Mouse (Mus musculus): ENCODE data around the gene Tcea3.

Gene Tcea3

DNA sequence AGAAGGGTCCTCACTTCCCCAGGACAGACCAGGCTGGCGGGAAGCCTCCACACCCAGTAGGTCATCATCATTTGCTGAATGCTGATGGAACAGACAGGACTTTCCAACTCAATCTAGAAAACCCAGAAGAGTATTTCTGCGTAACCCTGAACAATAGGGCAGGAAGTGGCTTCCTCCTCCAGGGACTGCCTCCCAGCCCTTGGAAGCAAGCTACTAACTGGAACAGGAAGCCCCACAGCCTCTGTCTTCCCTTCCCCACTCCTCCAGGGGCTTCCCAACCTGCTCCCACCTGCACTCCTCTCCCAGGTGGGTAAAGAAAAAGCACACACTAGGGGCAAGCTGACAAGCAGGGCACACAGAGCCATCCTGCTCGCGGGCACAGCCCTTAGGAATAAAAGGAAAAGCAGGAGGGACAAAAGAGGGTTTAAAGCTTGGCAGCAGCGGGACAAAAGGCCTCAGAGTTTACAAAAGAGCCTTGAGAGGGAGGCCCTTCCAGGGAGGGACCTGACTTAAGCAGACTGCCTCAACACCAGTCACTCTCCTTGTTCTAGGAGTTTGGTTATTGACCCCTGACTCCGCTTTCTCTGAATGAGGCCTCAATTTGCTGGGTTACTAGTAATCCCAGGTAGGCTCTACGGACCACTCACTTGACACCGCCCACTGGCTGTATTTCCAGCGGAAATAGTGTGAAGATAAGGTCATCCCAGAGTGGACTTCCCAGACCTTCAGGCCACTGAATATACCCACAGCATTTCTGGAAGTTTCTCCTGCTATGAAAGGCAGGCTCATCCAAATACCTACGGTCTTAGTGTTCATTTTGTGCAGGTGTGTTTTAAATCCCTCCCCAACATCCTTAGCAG lies 35.3 kb downstream of the Tcea3 start:
- DNase-seq = peak; percentile 40

DNA sequence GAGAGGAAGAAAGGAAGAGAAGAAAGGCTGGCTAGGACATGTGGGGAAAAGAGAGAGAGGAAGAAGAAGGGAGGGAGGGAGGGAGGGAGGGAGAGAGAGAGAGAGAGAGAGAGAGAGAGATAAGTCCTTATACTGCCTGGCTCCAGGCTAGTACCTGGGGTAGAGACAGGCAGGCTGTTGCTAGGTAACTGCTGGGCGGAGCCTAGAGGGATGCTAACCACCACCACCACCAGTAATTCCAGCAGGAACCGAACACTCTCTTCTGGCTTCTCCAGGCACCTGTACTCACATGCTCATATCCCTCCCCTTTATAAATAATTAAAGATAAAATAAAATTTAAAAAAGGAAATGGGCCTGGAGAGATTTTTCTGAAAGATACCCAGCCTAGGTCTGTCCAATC lies 36.3 kb downstream of the Tcea3 start:
- DNase-seq = no peak

DNA sequence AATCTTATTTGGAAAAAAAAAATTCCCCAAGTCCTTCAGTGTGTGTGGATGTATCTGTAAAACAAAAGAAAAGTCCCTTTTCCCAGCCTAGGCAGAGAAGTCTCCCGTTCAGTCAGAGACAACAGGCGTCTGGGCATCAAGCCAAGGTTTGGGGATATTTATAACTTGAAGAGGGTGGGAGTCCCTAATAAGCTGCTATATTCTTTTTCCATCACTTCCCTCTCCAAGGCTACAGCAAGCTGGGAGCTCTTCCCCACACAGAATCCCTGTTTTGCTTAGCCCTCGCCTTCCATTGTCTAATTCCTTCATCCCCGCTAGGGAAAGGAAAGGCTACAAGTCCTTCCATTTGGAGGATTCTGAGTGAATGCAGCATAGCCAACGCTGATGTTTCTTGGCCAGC lies 36.9 kb downstream of the Tcea3 start, which contains the start of gene Zfp46:
Zfp46 (plus strand) TSS at position 229 of the 400 bp plus-strand sequence.
- peak; percentile 75 for DNase-seq

DNA sequence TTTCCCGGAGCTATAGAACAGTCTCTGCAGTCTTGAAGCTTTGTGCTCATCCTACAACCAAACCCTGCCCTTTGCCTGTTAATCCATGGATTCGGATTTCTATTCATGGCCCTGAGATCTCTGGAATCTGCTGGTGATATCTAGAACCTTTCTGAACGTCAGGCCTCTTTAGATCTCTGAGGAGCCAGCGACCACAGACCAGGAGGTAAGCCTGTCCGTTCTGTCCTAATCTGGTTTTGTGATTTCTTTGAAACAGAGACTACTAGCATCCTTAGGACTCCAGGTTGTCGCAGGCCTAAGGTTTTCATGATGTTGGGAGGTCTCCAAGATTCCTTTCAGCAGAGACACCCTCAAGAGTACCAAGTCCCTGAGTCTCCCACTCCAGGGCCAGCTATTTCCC lies 37.4 kb downstream of the Tcea3 start:
- DNase-seq = peak; percentile 42

DNA sequence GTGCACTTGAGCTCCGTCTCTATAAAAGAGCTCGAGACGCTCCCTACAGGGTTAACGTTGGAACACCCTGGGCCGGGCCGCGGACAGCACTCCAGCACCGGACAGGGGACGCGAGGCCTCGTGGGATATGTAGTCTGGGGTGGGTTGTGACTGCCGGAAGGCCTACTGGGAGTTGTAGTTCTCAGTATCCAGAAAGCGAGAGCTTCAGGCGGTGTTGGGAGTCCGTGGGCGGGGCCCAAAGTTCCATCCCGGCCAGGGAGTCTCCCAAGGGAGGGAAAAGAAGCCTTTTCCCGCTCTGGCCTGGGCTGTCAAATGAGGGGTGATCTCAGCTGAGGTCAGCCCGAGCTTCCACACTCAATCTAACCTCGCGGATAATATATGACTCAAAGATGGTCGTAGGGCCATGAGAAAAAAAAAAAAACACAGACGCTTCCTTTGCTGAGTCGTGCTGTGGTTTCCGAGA lies 37.9 kb downstream of the Tcea3 start:
- DNase-seq = peak; percentile 98

DNA sequence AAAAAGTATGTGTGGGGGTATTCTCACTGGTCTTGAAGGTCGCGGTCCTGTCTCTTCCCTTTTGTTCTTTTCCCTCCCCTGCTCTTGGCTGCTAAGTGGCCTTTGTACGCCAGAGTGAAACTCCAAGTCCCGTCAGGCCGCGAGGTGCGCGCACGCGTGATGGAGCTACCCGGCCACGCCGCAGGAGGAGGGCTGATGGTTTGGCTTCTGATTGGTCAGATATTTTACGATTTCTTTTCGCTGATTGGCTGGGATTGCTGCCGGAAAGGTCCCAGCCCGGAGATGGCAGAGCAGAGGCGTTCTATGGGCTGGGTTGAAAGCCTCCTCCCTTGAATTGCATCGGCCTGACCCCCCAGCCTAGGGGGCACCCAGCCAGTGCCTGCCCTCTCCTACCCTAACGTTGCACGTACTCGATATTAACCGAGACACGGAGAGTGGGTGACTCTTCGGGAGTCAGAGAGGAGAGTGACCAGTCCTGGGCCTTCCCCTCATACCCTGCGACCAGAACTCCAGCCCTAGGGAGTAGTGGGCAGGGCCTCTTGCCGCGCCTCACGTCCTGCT lies 38.4 kb downstream of the Tcea3 start:
- peak; percentile 99 for DNase-seq

DNA sequence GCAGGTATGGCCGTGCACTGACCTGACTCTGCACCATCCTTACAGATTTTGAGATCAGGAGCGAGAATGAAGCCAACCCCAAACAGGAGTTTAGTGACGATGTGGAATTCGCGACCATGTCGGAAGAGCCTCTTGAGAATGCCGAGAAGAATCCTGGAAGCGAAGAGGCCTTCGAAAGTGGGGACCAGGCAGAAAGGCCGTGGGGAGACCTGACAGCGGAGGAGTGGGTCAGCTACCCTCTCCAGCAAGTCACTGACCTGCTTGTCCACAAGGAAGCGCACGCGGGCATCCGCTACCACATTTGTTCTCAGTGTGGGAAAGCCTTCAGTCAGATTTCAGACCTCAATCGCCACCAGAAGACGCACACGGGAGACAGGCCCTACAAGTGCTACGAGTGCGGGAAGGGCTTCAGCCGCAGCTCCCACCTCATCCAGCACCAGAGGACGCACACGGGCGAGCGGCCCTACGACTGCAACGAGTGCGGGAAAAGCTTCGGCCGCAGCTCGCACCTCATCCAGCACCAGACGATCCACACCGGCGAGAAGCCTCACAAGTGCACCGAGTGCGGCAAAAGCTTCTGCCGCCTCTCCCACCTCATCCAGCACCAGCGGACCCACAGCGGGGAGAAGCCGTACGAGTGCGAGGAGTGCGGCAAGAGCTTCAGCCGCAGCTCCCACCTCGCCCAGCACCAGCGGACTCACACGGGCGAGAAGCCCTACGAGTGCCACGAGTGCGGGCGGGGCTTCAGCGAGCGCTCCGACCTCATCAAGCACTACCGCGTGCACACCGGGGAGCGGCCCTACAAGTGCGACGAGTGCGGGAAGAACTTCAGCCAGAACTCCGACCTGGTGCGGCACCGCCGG lies 42.6 kb downstream of the Tcea3 start:
- DNase-seq = no peak

DNA sequence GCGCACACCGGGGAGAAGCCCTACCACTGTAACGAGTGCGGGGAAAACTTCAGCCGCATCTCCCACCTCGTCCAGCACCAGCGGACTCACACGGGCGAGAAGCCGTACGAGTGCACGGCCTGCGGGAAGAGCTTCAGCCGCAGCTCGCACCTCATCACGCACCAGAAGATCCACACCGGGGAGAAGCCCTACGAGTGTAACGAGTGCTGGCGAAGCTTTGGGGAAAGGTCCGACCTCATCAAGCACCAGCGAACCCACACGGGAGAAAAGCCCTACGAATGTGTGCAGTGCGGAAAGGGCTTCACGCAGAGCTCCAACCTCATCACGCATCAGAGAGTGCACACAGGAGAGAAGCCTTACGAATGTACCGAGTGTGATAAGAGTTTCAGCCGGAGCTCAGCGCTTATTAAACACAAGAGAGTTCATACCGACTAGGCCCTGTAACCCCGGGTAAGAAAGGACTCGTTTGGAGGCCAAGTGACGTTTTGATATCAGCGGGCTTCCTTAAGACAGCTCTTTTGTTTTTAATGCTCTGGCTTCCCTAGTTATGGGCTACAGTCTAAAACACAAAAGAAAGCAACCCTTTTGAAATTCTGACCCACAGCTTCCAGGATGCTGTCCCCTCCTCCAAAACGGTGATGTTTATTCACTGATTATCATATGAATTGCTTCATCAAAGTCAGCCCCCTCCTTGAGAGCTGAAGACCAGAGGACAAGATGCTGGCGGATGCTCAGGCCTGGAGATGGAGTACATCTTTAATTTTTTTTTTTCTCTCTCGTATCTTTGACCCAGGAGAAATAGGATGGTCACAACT lies 43.5 kb downstream of the Tcea3 start:
- DNase-seq = no peak

DNA sequence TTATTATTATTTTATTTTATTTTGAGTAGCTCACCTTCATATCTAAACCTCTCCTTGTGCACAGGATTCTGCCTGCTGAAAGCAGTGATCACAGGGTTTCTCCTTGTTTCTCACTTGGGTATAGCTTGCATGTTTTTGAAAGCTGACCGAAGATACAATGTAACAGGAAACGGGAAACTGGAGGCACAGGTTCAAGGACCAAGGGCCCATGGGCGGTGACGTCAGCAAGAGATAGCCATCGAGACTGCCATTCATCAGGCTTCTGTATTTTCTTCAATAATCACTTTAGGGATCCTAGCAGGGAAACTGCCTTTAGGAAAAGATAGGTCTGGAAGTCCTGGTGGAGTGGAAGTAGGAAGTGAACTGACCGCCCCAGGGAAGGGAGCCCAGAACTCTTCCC lies 44.2 kb downstream of the Tcea3 start:
- DNase-seq = no peak

DNA sequence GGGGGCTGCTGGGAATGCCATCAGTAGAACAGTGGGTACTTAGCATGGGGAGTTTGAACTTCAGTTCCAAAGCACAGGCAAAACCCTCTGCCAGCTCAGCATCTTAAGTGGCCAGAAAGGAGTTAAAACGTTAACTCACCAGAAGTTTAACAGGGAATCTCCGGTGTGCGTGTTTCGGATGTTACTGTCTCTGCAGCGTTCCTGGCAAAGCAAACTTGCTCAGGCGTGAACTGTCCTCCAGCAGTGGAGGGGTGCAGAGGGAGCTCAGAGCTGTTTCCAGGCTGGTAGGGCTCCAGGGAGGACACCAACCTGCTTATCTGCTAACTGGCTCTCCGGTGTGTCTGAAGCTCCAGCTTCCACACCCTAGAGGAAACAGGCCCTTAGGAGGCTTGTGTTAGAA lies 48.4 kb downstream of the Tcea3 start:
- DNase-seq = peak; percentile 88

DNA sequence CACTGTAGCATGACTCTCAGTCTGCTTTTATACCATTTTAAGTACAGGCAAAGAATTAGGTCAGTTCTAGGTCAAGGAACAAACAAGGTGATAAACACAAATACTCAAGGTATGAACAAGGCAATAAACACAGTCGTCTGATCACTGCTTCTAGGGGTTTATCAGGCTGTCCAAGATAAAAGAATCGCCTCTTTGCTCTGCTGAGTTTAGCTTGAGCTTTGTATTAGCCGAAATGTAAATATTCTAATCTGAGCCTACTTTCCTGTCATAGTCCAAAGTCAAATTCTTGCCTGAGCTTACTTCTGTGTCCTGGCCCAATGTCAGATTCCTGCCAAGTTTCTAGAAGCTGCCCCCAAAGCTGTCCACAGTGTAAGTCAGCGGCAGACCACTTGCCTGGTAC lies 54.9 kb downstream of the Tcea3 start:
- no peak for DNase-seq

DNA sequence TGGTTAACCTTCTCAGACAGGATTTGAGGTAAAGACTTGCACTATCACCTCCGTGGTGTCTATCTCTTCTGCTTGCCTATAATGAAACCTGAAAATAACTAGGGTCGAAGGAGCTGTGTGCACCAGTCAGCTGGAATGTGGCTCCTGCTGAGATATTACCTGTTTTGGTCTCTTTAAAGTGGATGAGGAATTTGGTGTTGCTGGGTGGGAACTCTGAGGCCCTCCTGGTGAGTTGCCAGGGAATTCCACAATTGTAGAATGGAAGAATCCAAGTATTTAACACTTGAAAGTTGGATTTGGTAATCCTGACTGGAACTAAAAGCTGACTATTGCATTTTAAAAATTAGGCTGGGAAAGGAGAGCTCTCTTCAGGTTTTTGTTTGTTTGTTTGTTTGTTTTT lies 56.7 kb downstream of the Tcea3 start:
- peak; percentile 33 for DNase-seq

DNA sequence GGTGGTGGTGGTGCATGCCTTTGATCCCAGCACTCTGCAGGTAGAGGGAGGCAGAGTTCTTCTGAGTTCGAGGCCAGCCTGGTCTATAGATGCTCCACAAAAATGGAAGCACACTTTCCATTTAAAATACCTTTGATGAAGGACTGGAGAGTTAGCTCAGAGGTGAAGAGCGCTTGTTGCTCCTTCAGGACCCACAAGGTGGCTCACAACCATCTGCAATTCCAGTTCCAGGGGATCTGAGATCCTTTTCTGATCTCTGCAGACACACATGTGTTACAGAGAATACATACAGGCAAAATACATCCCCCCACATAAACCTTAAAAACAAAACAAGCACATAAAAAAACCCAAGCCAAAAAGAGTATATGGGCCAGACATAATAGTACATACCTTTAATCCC lies 60.8 kb downstream of the Tcea3 start:
- DNase-seq = no peak

DNA sequence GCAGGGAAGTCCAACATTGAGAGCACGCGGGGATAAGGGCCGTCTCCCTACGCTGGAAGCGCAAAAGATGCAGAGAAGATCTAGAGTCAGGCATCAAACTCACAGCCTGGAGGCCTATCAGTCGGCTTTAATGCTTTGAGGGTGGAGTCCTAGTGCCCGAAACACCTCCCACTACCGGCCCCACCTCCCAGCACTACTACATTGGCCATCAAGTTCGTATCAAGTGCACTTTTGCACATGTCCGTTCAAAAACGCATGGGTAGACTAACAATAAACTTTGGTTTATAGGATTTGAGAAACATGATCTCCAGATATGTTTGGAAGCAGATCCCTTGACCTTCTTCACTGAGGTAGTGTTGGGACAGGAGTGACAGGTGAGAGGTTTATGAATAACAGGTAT lies 62.3 kb downstream of the Tcea3 start:
- peak; percentile 71 for DNase-seq

DNA sequence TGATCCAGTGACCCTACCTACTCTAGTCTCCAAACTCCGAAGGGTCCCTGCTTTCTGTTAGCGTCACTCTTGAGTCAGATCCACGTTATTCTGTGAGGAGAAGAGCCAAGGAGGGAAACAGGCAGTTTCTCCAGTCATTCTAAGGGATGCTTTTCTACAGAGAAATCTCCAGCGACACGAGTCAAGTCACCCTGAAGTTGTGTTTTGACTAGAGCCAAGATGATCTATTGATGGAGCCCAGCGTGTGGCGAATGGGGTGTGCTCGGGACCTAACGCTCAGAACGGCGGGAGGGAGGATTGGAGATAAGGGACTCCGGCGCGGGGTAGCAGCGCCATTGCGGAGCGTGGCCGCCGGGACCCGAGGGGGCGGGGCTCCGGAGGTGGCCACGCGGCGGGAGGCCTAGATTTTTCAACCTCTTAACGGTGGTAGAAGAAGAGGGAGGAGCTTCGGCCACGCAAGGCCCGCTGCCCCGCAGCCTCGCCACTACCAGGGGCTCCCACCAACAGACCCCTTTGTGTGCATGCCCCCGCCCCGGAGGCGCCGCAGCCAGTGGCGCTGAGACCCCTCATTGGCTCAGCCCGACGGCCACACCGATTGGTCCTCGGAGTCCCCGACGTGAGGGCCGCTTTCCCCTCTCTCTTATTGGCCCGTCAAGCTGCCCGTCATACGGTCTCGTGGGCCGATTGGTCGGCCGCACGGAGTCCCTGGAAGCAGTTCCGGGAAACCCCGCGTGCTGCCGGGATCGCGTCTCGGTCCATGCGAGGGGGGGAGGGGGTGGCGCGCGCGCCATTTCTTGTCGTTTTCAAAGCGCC lies 62.9 kb downstream of the Tcea3 start, which contains the start of gene Hnrnpr:
Hnrnpr (plus strand) TSS at position 714 of the 813 bp plus-strand sequence.
- DNase-seq = peak; percentile 98

DNA sequence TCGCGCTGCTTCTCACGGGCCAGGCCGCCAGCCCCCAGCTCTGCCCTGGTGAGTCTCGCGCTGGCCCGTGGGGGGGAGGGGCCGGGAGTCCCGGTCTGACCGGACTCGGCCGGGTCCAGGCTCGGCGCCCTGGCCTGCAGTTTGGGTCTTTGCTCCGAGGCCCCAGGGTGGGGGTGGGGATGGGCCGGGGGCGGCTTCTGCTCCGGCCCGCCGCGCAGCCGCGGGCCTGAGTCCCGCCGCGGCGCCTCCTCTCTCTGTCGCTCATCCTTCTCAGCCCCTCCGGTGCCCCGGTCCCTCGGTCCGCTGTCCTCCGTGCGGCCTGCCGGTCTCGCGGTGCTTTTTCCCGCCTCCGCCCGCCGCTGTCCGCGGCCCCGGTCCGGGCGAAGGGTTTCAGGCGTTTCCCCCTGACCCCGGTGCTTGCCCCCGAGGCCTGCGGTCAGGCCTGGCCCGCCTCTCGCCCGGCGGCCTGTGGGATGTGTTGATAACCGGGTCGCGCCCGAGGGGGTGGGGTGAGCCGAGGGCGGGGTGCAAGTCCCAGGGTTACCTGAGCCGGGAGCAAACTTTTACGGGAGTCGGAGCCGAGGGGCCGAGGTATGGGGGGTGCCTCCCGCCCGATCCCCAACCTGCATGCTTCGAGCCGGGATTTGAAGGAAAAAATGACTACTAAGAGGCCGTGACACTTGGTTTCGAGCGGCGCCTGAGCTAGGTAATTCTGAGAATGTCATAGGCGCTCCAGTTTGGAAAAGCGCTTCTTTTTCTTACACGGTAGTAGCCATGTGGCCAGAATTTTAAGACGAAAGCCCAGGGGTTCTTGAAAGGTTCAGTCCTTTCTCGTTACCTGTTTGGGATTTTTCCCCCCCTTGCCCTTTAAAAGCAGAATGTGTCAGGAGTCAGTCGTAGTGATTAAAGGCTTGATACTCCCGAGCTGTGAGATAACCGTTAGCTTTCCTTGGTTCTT lies 63.8 kb downstream of the Tcea3 start:
- peak; percentile 66 for DNase-seq

DNA sequence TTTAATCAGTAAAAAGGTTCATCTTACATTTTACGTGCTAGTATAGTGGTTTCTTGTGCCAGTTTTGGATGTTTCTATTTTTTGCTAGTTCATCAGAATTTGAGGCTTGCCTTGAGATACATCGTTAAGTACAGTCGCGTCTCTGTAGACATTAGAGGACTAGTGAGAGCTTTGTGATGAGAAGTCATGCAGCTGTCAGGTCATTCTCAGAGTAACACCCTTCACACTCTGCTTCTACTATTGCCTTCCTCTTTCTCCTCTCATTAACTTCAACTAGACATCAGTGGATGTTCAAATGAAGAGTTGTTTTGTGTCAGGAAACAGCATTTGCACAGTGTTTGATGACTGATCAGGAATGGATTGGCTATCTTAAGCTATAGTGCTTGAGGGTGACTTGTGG lies 65.1 kb downstream of the Tcea3 start:
- DNase-seq = no peak

DNA sequence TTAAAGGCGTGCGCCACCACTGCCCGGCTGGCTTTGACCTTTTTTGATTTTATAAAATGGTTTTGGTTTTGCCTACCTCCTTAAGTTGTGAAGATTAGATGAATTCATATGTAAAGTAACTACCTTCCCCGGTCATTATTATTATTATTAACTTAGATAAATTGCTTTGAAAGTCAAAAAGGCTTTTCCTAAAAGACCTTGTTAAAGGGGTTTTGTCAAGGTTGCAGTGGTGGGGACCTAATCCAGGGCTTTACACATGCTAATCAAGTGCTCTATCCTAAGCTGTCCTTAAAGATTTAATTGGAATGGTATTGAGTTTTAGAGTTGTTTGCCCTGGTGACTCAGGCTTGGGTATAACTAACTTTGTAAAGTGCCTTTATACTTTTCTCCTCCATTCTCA lies 70.1 kb downstream of the Tcea3 start:
- DNase-seq = no peak

DNA sequence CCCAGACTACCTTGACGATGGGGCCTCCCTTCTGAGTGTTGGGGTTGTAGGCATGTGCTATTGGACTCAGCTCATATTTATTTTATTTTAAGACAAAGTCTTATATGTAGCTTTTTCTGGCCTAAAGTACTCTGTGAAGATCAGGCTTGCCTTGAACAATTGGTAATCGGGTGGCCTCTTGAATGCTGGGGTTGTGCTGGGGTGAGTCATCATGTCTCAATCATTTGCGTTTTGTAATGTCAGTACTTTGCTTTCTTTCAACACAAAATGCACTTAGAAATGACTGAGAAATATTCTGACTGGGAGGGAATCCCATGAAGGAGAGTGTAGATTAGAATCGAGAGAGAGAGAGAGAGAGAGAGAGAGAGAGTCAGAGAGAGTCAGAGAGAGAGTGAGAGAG lies 72.5 kb downstream of the Tcea3 start:
- no peak for DNase-seq

DNA sequence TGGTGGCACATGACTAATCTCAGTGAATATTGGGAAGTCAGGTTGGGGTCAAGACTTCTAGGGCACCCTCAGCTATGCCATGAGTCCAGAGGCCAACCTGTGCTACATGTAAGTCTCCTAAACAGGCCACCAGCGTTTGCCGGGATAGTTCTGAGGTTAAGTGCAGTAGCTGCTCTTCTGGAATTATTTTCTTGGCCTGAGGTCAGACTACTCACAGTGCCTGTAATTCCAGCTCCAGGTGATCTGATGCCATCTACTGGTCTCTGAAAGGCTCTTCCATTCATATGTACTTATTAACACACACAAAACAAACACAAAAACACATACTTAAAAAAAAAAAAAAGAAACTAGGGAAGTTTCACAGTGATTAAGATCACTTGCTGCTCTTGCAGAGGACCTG lies 76.7 kb downstream of the Tcea3 start:
- peak; percentile 57 for DNase-seq

Data from kidney, adult 9 months (tissue).